Mouse (Mus musculus): ENCODE results near the gene Lhfpl2.

The Lhfpl2 gene

GRCm38 (mm10) chr13:94066626-94067275 lies 9.2 kb downstream of the Lhfpl2 start:
- WGBS, result 92% methylated on average over 5 of the region's 5 CpGs

GRCm38 (mm10) chr13:94068308-94068707 lies 10.7 kb downstream of the Lhfpl2 start:
- WGBS, result 100% methylated on average over 1 of the region's 1 CpGs

GRCm38 (mm10) chr13:94069421-94070307 lies 12.1 kb downstream of the Lhfpl2 start:
- WGBS, result 83% methylated on average over 16 of the region's 16 CpGs

- WGBS, result 89% methylated on average over 3 of the region's 3 CpGs
These were observed 12.7 kb downstream of the Lhfpl2 start for GRCm38 (mm10) chr13:94070308-94070619.

- 73% methylated on average over 3 of the region's 3 CpGs for WGBS
These were observed 13.3 kb downstream of the Lhfpl2 start for GRCm38 (mm10) chr13:94070927-94071326.

- 78% methylated on average over 9 of the region's 9 CpGs for WGBS
These were observed 15.6 kb downstream of the Lhfpl2 start for GRCm38 (mm10) chr13:94073046-94073715.

GRCm38 (mm10) chr13:94073716-94074115 lies 16.1 kb downstream of the Lhfpl2 start:
- WGBS, result 80% methylated on average over 5 of the region's 5 CpGs

- 77% methylated on average over 1 of the region's 1 CpGs for WGBS
These were observed 17.6 kb downstream of the Lhfpl2 start for GRCm38 (mm10) chr13:94075181-94075580.

GRCm38 (mm10) chr13:94077136-94078018 lies 19.8 kb downstream of the Lhfpl2 start:
- WGBS, result 82% methylated on average over 14 of the region's 14 CpGs

GRCm38 (mm10) chr13:94083196-94083595 lies 25.6 kb downstream of the Lhfpl2 start:
- WGBS, result 79% methylated on average over 8 of the region's 8 CpGs

GRCm38 (mm10) chr13:94084220-94085126 lies 26.9 kb downstream of the Lhfpl2 start:
- WGBS, result 93% methylated on average over 15 of the region's 15 CpGs

GRCm38 (mm10) chr13:94086090-94086808 lies 28.7 kb downstream of the Lhfpl2 start:
- 88% methylated on average over 12 of the region's 12 CpGs for WGBS

GRCm38 (mm10) chr13:94087061-94087460 lies 29.5 kb downstream of the Lhfpl2 start:
- 65% methylated on average over 9 of the region's 9 CpGs for WGBS

- 88% methylated on average over 9 of the region's 9 CpGs for WGBS
These were observed 31.2 kb downstream of the Lhfpl2 start for GRCm38 (mm10) chr13:94088788-94089187.

- WGBS, result 93% methylated on average over 9 of the region's 9 CpGs
These were observed 31.7 kb downstream of the Lhfpl2 start for GRCm38 (mm10) chr13:94089286-94089685.

- WGBS, result 78% methylated on average over 2 of the region's 2 CpGs
These were observed 33.8 kb downstream of the Lhfpl2 start for GRCm38 (mm10) chr13:94091366-94091765.

- 81% methylated on average over 4 of the region's 4 CpGs for WGBS
These were observed 36.6 kb downstream of the Lhfpl2 start for GRCm38 (mm10) chr13:94094176-94094575.

GRCm38 (mm10) chr13:94094625-94095024 lies 37.0 kb downstream of the Lhfpl2 start:
- 87% methylated on average over 3 of the region's 3 CpGs for WGBS

- WGBS, result 56% methylated on average over 2 of the region's 2 CpGs
These were observed 40.1 kb downstream of the Lhfpl2 start for GRCm38 (mm10) chr13:94097667-94098066.

Measured in cerebral cortex, adult 2 months (tissue).